Mouse (Mus musculus) intestine, embryonic 14.5 days (tissue): ENCODE measurements around the gene Anp32e. TPM values are rescaled to one million over a fixed set of nuclear protein-coding genes. Genes with fewer than 3 reads are reported as not detected.
"Not testable (repeated sequence)": the region's sequence is repeated elsewhere in the genome, so short reads cannot be mapped to it uniquely, and the experiment has no call there.

ENCODE experiments used
- ATAC-seq: fragments of 200-750 bp; cut with Nextera tagmentation; replicated peaks from 2 replicates; pipeline ENCODE4 v1.8.0; 2017; ENCODE audit warnings: low read depth, moderate number of reproducible peaks, moderate TSS enrichment, moderate library complexity; ENCODE audit not compliant: low FRiP score, low TSS enrichment
- DNase-seq: peaks from one replicate; pipeline ENCODE4 v3.0.0-alpha.2; 2018; ENCODE audit warnings: low spot score
- H3K27ac ChIP-seq: fragments of 300-500 bp; sonication (generic); 2 replicates; pipeline ENCODE4 v1.5.1; 2014; ENCODE audit warnings: low read depth, mild to moderate bottlenecking, control low read depth
- H3K27me3 ChIP-seq: fragments of 300-500 bp; sonication (generic); replicated peaks from 2 replicates; pipeline ENCODE4 v1.6.1; 2014; ENCODE audit warnings: low read length, control low read depth; ENCODE audit not compliant: control insufficient read depth, insufficient read depth
- H3K36me3 ChIP-seq: fragments of 300-500 bp; sonication (generic); 2 replicates; pipeline ENCODE4 v1.6.1; 2014; ENCODE audit warnings: low read length, control low read depth; ENCODE audit not compliant: control insufficient read depth, insufficient read depth
- H3K4me1 ChIP-seq: fragments of 300-500 bp; sonication (generic); replicated peaks from 2 replicates; pipeline ENCODE4 v1.6.1; 2014; ENCODE audit warnings: low read length, control low read depth, mixed read lengths; ENCODE audit not compliant: control insufficient read depth, insufficient read depth
- H3K4me2 ChIP-seq: fragments of 300-500 bp; sonication (generic); 2 replicates; pipeline ENCODE4 v1.6.1; 2014; ENCODE audit warnings: low read length
- H3K4me3 ChIP-seq: fragments of 300-500 bp; sonication (generic); 2 replicates; pipeline ENCODE4 v1.5.1; 2014; ENCODE audit warnings: low read depth, low read length, control low read depth, mixed read lengths
- H3K9ac ChIP-seq: fragments of 300-500 bp; sonication (generic); 2 replicates; pipeline ENCODE4 v1.6.1; 2014; ENCODE audit warnings: mild to moderate bottlenecking, low read length
- H3K9me3 ChIP-seq: fragments of 300-500 bp; sonication (generic); 2 replicates; pipeline ENCODE4 v1.6.1; 2016; ENCODE audit warnings: low read length, control low read depth; ENCODE audit not compliant: control insufficient read depth
- WGBS: fragments of 180-500 bp; shearing (Covaris S2); extraction: QIAGEN DNeasy Blood & Tissue Kit; methylation state at CpG from one replicate; pipeline ENCODE4 v1.1.7; 2014; 5-methylcytosine and 5-hydroxymethylcytosine counted together
- polyA plus RNA-seq: library from polyadenylated mRNA; unstranded; fragments of >200 nt; fragmentation: Nextera tagmentation; extraction: Ambion mirVana; gene quantifications from 2 replicates; pipeline ENCODE4 v1.2.1, GENCODE M21; 2014

Anp32e gene
- polyA plus RNA-seq, 1 experiment from 2014 or later = 54.3 TPM

DNA sequence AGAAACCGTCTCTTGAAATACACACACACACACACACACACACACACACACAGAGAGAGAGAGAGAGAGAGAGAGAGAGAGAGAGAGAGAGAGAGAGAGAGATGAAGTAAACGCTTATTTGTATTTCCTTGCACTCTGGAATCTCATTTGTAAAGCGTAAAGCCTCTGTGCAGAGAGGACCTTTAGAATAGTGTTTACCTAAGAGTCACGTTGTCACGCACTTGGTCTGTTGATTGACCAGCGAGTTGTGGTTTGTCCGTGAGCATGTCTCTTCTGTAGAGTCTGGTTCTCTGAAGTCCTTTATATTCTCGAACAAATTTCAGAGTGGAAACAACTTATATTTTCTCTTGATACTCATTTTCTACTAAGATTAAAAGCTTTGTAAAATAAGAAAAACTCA, 15.7 kb downstream of the Anp32e start:
- H3K4me2 ChIP-seq = no peak overlapping the region
- no peaks in the 10 kb centered on the region for H3K4me1 ChIP-seq
- DNase-seq (no peak), ATAC-seq (no peak)
- peaks cover 80% of the 10 kb centered on the region for H3K36me3 ChIP-seq
- H3K27ac ChIP-seq = no peak overlapping the region
- H3K27me3 ChIP-seq = no peaks in the 10 kb centered on the region
- WGBS = 82% methylated on average over 8 of the region's 8 CpGs
- H3K9ac ChIP-seq = no peak overlapping the region
- H3K4me3 ChIP-seq = no peak overlapping the region
- no peaks in the 10 kb centered on the region for H3K9me3 ChIP-seq

DNA sequence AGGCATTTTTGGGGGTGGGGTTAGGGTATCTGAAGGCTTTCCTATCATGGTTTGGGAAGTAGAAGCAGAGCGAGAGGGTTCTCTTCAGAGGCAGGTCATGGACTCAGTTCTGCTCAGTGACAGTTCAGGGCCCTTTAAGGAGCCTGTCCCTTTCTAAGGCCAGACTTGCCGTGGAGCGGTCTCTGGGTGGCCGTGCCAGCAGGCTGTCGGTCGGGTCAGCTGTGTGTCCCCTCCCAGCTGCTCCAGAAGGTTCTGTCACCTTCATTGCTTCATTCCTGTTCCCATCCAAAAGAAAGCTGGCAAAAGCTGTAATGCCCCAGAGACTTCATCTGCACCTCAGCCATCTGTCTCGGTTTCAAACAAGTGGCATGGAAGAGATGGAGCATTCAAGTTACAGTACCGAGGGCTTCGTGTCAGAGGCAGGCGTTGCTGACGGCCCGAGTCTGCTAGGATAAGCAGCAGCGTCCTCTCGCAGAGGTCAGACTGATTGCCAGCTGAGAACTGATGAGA, 16.7 kb downstream of the Anp32e start:
- WGBS = 90% methylated on average over 14 of the region's 14 CpGs
- no peak overlapping the region for H3K9ac ChIP-seq

DNA sequence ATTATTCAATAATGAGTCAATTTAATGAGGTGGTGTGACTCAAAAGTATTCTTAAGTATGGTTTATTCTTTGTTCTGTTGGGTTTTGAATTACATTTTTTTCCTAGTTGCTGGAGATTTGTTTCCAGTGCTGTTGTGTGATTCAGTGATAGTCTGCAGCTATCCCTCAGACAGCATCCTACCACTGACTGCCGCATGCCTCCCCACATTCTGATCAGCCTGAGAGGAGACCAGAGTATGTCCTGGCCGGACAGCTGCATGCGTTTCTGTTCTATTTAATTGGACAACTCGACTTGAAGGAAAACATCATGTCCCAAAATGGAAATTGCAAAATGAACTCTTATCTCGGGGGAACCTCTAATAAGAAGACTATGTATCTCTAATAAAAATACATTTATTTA, 19.3 kb downstream of the Anp32e start:
- Histone ChIP-seq H3K9me3 (no peaks in the 10 kb centered on the region), H3K27me3 (no peaks in the 10 kb centered on the region), H3K36me3 (peaks cover 45% of the 10 kb centered on the region), H3K4me2 (no peak overlapping the region), H3K4me1 (no peaks in the 10 kb centered on the region), H3K4me3 (no peak overlapping the region), H3K27ac (no peak overlapping the region), H3K9ac (no peak overlapping the region)
- 85% methylated on average over 5 of the region's 5 CpGs for WGBS
- DNase-seq = no peak
- no peak for ATAC-seq

More for the DNA sequence above, 16.7 kb downstream of the Anp32e start:
- ATAC-seq (no peak), DNase-seq (no peak)
- Histone ChIP-seq H3K36me3 (peaks cover 70% of the 10 kb centered on the region), H3K27ac (no peak overlapping the region), H3K27me3 (no peaks in the 10 kb centered on the region), H3K9me3 (no peaks in the 10 kb centered on the region), H3K4me1 (no peaks in the 10 kb centered on the region), H3K4me3 (no peak overlapping the region), H3K4me2 (no peak overlapping the region)

DNA sequence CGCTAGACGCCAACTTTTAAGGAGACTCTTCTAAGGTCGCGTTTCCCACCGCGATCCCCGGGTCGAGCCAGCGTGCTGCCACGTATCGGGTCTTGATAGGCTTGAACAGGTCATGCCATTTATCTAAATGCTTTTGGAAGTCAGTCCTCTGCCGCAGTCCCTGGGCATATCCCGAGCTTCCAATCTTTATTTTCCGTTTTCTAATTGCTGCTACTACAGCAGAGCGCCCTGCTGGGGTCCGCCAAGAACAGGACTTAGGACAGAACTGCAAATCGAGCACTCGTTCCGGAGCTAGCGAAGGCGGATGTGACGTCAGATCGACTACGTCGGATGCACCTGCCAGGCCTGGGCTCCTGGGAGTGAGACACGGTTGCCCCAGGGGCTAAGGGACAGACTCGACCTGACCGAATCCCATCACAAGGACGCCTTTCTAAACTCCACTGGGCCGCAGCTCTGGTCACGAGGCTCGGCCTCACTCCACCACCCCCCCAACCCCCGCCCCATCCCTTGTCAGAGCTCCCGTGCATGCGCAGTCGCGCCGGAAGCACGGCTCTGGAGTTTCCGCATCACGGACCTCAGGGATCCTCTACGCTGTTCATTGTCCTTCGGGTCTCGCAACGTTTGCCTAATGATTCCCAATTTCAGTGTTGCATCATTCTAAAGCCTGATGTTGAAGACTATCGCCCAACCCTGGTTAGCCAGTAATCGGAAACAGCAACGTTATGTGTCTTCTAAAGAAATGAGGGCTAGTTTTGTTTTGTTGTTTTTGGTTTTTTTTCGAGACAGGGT, 21.9 kb downstream of the Anp32e start:
- 1% methylated on average over 49 of the region's 49 CpGs for WGBS
- Histone ChIP-seq H3K27me3 (no peaks in the 10 kb centered on the region), H3K27ac (peak overlapping the region; percentile 96), H3K4me3 (peak overlapping the region; percentile 59), H3K9me3 (no peaks in the 10 kb centered on the region), H3K9ac (peak overlapping the region; percentile 65), H3K4me1 (no peaks in the 10 kb centered on the region), H3K36me3 (peaks cover 21% of the 10 kb centered on the region), H3K4me2 (peak overlapping the region; percentile 65)
- DNase-seq = peak; percentile 98
- peak; percentile 94 for ATAC-seq

DNA sequence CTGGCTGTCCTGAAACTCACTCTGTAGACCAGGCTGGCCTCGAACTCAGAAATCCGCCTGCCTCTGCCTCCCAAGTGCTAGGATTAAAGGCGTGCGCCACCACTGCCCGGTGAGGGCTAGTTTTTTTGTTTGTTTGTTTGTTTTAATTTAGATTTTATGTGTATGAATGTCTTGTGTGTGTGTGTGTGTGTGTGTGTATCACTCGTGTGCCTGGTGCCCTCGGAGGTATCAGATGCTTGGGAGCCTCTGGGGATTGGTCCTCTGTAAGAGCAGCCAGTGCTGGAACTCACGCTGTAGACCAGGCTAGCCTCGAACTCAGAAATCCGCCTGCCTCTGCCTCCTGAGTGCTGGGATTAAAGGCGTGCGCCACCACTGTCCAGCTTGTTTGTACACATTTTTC, 22.5 kb downstream of the Anp32e start:
- Histone ChIP-seq H3K36me3 (peaks cover 15% of the 10 kb centered on the region), H3K4me2 (peak overlapping the region; percentile 65), H3K4me3 (peak overlapping the region; percentile 59), H3K9ac (peak overlapping the region; percentile 65), H3K27ac (peak overlapping the region; percentile 96)
- 68% methylated on average over 12 of the region's 12 CpGs for WGBS
- H3K4me1 ChIP-seq, H3K27me3 ChIP-seq, ATAC-seq, DNase-seq, H3K9me3 ChIP-seq: not testable (repeated sequence)

DNA sequence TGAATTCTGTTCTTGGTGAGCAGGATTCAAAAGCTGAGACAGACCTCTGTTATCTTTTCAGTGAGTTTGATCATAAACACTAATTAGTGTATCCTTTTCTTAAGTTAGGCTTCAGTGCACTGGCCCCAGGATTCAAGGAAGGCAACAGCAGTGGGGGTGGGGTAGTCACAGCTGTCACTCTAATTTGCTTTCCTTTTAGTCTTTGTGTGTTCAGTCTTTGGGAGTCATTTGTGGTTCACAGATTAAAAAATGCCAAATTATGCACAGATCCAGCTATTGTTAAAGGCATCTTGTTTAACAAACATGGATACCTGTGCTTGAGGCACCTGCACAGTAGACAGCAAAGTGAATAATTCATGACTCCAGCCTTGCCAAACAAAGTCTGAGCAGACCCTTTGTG, 24.0 kb downstream of the Anp32e start:
- no peak for DNase-seq
- Histone ChIP-seq H3K4me1 (no peaks in the 10 kb centered on the region), H3K4me3 (no peak overlapping the region), H3K27ac (no peak overlapping the region), H3K27me3 (no peaks in the 10 kb centered on the region), H3K9me3 (no peaks in the 10 kb centered on the region), H3K9ac (no peak overlapping the region), H3K36me3 (0 out of 2 replicates have a peak, but pooled peaks cover 4% of the 10 kb centered on the region), H3K4me2 (no peak overlapping the region)
- no peak for ATAC-seq

DNA sequence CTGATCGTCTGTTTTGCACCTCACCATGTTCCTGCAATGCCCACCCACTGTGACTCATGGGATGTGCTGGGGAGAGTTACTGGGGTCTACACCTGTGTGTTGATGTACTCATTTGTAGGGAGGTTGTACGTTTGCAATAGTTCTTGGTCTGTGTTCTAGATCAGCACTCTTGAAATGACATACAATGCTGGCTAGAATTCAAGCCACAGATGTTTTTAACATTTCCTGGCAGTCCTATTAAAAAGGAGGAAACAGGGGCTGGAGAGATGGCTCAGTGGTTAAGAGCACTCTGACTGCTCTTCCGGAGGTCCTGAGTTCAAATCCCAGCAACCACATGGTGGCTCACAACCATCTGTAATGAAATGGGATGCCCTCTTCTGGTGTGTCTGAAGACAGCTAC, 24.5 kb downstream of the Anp32e start:
- Histone ChIP-seq H3K9me3 (no peaks in the 10 kb centered on the region), H3K27ac (no peak overlapping the region), H3K4me2 (no peak overlapping the region), H3K27me3 (no peaks in the 10 kb centered on the region), H3K4me3 (no peak overlapping the region), H3K4me1 (no peaks in the 10 kb centered on the region), H3K9ac (no peak overlapping the region), H3K36me3 (no peaks in the 10 kb centered on the region)
- ATAC-seq (no peak), DNase-seq (no peak)
- WGBS = 73% methylated on average over 3 of the region's 3 CpGs

DNA sequence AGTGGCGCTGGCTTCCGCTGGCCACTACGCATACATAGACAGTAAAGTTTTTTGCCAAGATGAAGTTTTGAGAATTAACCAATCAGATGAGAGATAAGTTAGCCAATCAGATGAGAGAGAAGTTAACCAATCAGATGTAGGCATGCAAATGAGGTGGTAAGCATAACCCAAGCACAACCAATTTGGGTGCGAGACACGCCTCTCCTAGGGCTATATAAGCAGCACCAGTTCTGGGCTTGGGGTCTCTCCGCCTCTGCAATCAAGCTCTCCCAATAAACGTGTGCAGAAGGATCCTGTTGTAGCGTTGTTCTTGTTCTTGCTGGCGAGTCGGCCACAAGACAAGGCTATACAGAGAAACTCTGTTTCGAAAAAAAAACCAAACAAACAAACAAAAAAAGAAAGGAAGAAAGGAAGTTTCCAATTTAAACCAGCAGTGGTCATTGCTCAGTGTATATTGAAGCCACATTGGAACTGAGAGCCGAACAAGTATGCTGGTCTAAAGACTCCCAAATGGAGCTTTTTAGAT, 25.7 kb downstream of the Anp32e start:
- WGBS = 89% methylated on average over 12 of the region's 12 CpGs
- not testable (repeated sequence) for H3K9ac ChIP-seq, H3K27me3 ChIP-seq, DNase-seq, H3K4me1 ChIP-seq, H3K27ac ChIP-seq, ATAC-seq, H3K36me3 ChIP-seq, H3K4me2 ChIP-seq, H3K9me3 ChIP-seq, H3K4me3 ChIP-seq

DNA sequence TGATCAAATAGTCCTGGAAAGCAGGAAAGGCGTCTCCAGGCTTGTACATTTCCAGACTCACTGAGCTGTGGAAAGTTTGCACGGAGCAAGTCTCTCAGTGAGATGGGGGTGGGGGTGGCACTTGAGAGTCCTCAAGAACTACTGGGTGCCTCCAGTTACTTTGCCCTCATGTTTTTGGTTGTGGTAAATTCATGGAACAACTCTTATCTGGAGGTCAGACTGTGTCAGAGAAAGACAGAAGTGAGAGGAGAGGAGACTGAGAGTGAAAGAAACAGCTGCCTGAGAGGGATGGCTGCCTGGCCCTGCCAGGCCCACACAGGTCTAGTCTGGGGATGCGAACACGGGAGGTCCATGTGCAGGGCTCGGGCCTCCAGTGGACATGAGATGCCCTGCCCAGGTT, 26.3 kb downstream of the Anp32e start:
- Histone ChIP-seq H3K4me3 (no peak overlapping the region), H3K4me2 (no peak overlapping the region), H3K9me3 (no peaks in the 10 kb centered on the region), H3K27me3 (no peaks in the 10 kb centered on the region), H3K4me1 (no peaks in the 10 kb centered on the region), H3K36me3 (no peaks in the 10 kb centered on the region), H3K27ac (no peak overlapping the region), H3K9ac (no peak overlapping the region)
- no peak for DNase-seq
- ATAC-seq = no peak
- 91% methylated on average over 5 of the region's 5 CpGs for WGBS
